Mouse (Mus musculus) heart, postnatal 0 days (tissue): ENCODE data around the gene Pigg.

ENCODE experiments used
- CTCF ChIP-seq: IDR thresholded peaks from 2 replicates; pipeline ENCODE4 v1.5.1; 2016; ENCODE audit warnings: antibody characterized with exemption, control low read depth, low read depth
- EP300 ChIP-seq: IDR thresholded peaks from 2 replicates; pipeline ENCODE4 v1.6.1; 2016; ENCODE audit warnings: antibody characterized with exemption, low read depth

GRCm38 (mm10) chr5:108369964-108370363 lies 57.6 kb downstream of the Pigg start:
- TF ChIP-seq CTCF, result no peak
- TF ChIP-seq EP300, result no peak
